Mouse (Mus musculus) ovary, postnatal 14 days (tissue): ENCODE results near the gene Olfr1036.
"Not testable (repeated sequence)": the region's sequence is repeated elsewhere in the genome, so short reads cannot be mapped to it uniquely, and the experiment has no call there.

Experiments
- DNase-seq: peaks from one replicate; pipeline ENCODE4 v3.0.0; 2022; ENCODE audit warnings: low spot score

Olfr1036 gene

DNA sequence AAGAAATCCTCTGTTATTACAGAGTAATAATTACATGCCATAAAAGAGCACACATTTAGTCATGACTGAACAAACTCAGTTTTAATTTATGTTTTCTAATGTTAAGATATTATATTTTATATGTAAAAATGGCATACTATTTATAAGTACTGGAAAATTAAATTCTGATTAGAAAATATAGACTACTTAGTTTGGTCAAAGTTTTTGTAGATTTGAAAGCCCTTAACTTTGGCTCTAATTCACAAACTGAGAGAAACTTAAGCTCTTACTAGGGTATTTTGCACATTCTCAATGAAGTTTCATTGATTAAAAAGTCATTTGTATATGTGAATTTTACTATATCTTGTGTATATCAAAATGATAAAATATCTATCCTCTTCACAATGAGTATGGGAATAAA, at the start of gene Olfr1036:
Gene Olfr1036 (plus strand): TSS at position 301 of the 400 bp plus-strand sequence.
- not testable (repeated sequence) for DNase-seq

DNA sequence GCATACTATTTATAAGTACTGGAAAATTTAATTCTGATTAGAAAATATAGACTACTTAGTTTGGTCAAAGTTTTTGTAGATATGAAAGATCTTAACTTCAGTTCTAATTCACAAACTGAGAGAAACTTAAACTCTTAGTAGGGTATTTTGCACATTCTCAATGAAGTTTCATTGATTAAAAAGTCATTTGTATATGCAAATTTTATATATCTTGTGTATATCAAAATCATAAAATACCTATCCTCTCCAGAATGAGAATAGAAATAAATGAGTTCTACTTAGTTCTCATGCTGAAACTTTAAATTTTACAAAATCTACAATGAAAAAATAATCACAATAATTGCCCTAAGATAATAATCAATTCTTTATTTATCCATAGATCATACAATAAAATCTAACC, 28.2 kb upstream of the Olfr1036 start, which contains the start of gene Olfr1034:
Gene Olfr1034 (plus strand): TSS at position 301 of the 400 bp plus-strand sequence.
- no peak for DNase-seq

GRCm38 (mm10) chr2:86050777-86051176, 23.0 kb upstream of the Olfr1036 start:
- DNase-seq: not testable (repeated sequence)

- not testable (repeated sequence) for DNase-seq
Observed at GRCm38 (mm10) chr2:86063766-86064165, 10.0 kb upstream of the Olfr1036 start.

- no peak for DNase-seq
Observed at GRCm38 (mm10) chr2:86070189-86070588, 3.6 kb upstream of the Olfr1036 start.

DNA sequence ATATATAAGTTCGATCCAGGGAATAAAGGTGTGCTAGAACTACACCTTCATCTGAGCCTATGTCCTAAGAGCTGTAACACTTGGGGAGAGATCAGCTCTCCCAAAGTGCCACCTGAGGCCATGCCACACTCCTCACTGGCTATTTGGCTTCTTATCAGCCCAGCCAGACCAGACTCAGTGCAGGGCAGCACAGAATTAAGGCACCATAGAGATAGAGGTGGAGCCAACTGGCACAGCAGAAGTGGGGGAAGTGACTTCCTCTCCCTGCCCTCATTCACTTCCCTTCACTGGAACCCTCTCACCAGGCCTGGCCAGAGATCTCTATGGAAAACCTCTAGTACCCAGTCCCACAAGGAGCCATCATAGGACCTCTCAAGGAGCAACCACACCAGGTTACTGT, 6.7 kb downstream of the Olfr1036 start:
- DNase-seq: not testable (repeated sequence)

DNA sequence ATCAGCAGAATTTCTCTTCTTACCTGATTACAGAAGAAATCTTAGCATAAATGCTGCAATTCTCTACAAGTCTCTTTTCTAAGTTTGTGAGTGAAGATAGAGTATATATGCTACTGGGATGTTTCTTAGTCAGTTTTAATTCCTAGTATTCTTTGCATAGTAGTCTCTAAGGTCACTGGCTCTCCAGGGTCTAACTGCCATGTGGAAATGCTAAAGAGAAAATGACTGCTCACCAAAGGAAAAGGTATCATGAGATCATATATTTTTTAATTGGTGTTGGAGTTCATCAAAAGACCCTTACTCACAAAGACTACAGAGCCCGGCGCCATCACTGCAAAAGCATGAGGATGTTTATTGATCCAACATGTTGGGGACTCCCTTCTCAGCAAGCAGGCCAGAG, 13.5 kb downstream of the Olfr1036 start, which contains the start of gene Olfr1037:
Gene Olfr1037 (minus strand): TSS at position 101 of the 400 bp plus-strand sequence.
- no peak for DNase-seq
